Mouse (Mus musculus) hematopoietic stem cell, adult 5-6 weeks (primary cell): ENCODE results near the gene Zdhhc12. TPM values are rescaled to one million over a fixed set of nuclear protein-coding genes. Genes with fewer than 3 reads are reported as not detected.

ENCODE experiments used
- ATAC-seq, 2 experiments: fragments of 125-278 bp in 1 of 2; replicated peaks in 1 of 2; 2 replicates each; pipeline ENCODE4 v1.8.0; 2016 to 2017; ENCODE audit warnings: inconsistent platforms in 2 of 2, mild to moderate bottlenecking in 2 of 2, moderate number of reproducible peaks in 2 of 2, low read depth in 1 of 2, moderate TSS enrichment in 1 of 2; ENCODE audit not compliant: low FRiP score in 2 of 2, poor library complexity in 2 of 2, severe bottlenecking in 2 of 2, insufficient read depth in 1 of 2, low TSS enrichment in 1 of 2
- total RNA-seq: library from RNA; stranded (forward); fragments of 172-1452, 232-1000 nt; gene quantifications from 2 replicates; pipeline ENCODE4 v1.2.3, GENCODE M21; 2017

Gene Zdhhc12
- total RNA-seq, 1 experiment from 2014 or later = 6.5 TPM

DNA sequence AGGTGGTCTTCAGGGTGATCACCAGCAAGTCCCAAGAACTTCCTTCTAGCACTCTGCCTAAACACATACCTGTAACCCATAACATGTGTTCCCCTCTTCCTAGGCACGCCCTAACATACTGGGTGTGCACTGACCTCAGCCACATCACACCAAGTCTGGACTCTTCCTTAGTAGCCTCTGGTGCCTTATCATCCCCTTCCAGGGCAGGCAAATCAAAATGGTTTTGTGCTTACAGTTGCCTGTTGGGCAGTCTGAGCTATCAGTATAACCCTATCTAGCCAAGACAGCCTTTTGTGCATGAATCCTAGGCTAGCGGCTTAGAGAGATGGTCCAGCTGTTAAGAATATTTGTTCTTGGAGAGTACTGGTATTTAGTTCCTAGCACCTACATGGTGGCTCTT lies 18.1 kb upstream of the Zdhhc12 start:
- ATAC-seq = no peak

GRCm38 (mm10) chr2:30108260-30108659 lies 14.8 kb upstream of the Zdhhc12 start:
- ATAC-seq = no peak

- no peak for ATAC-seq
Measured at GRCm38 (mm10) chr2:30107646-30108045, 14.2 kb upstream of the Zdhhc12 start.

- ATAC-seq = peak; percentile 52 to 78; a peak in 2 of 4 replicates
Measured at GRCm38 (mm10) chr2:30106364-30106763, 12.9 kb upstream of the Zdhhc12 start.

DNA sequence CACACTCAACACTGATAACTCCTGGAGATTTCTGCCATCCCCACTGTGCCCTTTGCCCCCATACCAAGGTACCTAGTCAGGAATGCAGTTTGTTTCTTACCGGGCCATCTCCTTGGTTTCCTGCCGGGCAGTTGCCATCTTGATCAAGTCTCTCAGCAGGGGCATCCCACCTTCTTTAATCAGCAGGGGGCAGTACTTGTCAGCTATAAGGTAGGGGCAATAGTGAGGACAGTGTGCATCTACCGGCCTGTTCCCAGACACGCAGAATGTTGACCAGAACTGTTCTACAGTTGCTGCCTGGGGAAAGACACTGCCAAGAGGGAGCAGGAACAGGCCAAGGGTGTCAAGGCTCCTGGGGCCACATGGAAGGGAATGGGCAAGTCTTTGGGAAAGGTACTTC lies 6.8 kb upstream of the Zdhhc12 start:
- no peak for ATAC-seq

DNA sequence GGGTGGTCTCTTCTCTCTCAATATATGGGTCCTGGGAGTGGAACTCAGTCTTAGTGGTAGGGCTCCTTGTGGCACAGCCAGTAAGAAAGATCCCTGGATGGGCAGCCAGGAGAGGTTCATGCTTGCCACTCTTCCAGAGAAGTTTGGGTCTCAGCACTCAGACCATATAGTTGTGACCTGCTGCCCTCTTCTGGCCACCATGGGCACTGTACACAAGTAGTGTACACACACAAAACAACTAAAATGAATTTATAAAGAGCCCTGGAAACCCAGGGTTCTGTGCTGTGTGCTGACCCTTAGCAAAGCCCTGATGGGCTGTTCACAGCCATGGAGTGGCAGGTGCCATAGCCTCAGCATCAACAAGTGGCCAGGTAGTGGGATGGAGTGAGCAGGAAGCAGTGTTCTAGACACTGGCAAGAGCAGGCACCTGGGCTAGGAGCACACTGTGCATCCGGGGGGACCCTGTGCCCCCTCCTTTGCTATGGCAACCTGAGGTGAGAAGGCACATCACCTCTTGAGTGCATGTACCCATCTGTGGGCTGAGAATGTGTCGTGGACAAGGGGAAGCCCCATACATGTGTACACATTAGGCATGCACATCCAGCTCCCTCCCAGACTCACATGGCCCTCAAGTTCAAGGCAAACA lies 2.6 kb upstream of the Zdhhc12 start:
- ATAC-seq = peak in 1 of 2 experiments; percentile 28; a peak in 1 of 4 replicates

GRCm38 (mm10) chr2:30094208-30094588 lies 750 bp upstream of the Zdhhc12 start:
- ATAC-seq = no peak

GRCm38 (mm10) chr2:30092280-30092918 lies 1.0 kb downstream of the Zdhhc12 start:
- no peak for ATAC-seq

DNA sequence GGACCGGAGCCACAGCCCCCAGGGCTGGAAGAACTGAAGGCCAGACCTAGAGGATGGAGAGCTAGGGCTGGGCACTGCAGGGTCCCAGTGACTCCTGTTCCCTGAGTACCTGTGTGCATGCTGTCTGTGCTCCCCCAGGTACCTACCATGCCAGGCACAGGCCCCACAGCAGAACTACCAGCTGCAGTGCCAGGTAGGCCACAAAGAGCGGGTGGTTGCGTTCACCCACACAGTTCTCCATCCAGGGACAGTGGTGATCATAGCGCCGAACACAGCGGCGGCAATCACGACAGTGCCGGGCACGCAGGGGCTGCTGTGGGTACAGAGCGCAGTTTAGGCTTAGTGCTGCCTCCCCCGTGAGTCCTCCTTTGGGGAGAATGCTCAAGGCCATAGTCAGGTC lies 1.9 kb downstream of the Zdhhc12 start:
- no peak for ATAC-seq

DNA sequence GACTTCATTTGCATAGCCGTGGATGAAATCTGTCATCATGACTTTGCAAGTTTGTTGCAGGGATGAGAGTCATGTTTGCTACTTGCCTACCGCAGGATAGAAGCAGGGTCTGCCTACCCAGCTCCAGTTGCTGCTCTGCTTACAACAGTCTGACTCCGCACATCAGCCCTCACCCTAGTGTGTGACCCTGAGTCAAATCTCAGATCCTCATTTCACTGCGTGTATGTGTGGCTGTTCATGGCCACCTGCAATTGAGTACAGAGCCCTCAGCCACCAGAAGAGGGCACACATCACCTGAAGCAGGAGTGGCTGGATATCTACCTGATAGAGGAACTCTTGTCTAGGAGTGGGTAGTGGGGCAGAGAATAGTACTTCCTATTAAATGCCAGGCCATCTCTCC lies 6.1 kb downstream of the Zdhhc12 start:
- ATAC-seq = no peak

DNA sequence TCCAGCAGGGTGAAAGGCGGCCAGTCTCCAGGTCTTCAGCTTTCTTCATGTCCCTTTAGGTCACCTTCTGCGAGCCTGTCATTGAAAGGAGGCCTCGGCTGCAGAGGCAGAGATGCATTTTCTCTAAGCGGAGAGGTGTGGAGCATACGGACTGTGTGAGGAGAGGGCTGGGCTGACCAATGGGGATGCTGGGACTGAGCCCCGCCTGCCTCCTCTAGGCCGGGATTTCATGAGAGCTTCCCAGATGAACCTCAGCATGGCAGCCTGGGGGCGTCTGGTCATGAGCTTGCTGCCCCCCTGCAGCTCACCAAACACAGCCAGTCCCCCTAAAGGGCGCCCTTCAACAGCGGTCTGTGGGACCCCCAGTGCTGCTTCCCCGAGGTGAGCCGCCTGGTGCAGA lies 8.8 kb downstream of the Zdhhc12 start:
- no peak for ATAC-seq

- no peak for ATAC-seq
Measured at GRCm38 (mm10) chr2:30084113-30084512, 9.3 kb downstream of the Zdhhc12 start.

DNA sequence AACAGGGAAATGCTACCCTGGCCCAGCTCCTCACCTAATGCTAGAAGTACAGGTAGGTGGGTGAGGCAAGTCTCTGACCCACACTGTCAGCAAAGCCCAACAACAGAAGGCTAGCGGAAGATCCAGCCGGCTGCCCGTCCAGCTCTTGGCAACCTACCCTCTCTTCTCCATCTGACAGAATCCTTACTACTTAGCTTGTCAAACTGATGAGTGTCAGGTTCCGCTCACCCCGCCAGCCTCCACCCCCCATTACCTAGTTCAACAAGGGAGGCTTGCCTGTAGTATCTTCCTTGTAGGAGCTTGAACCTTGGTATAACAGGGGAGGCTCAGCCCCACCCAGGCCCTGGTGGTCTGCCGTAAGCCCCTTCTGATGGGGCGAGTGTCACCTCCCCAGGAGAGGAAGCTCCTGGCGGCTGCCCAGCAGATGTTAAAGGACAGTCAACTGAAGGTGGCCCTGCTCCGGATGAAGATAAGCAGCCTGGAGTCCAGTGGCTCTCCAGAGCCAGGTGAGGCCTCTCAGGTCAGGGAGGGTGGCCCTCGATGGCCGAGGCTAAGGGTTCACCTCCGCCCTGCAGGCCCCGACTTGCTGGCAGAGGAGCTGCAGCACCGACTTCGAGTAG lies 13.2 kb downstream of the Zdhhc12 start:
- ATAC-seq = no peak

DNA sequence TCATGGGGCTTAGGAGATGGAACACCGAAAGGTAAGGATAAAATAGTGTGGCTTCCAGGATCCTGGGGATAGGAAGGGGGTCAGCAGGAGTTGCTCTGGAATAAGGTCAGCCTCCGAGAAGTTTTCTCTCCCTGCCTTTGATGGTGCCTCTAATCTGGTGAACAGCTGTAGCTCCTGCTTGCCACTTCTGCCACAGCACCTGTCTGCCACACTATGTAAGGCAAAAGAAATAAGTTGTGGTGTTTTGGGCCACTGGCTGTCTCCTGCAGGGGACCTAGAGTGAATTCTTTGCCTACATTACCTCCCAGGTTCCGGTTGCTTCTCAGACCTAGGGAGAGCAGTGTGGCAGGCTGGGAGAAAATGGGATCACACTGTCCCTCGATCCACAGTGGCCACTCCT lies 14.7 kb downstream of the Zdhhc12 start:
- no peak for ATAC-seq

DNA sequence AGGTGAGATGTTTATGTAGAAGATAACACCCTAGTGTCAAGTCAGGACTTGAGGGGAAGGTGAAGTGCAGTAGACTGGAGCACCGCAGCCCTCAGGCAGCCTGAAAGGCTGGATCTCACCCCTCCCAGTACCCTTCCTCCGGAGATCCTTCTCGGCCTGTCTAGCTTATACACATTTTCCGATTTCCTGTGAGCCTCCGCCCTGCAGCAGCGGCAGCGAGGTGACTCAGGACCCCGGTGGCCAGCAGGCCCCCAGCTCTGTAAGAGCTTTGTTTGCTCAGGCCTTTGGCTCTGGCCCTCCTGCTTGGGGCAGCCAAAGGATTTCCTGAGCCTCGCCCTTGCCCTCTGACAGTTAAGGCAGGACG lies 15.1 kb downstream of the Zdhhc12 start:
- ATAC-seq = peak in 1 of 2 experiments; percentile 29; a peak in 2 of 4 replicates

- ATAC-seq = peak; percentile 77 to 85
Measured at GRCm38 (mm10) chr2:30077502-30078348, 15.7 kb downstream of the Zdhhc12 start, which contains the start of gene Pkn3. Gene Pkn3, plus strand, starts transcription at chr2:30077684.

DNA sequence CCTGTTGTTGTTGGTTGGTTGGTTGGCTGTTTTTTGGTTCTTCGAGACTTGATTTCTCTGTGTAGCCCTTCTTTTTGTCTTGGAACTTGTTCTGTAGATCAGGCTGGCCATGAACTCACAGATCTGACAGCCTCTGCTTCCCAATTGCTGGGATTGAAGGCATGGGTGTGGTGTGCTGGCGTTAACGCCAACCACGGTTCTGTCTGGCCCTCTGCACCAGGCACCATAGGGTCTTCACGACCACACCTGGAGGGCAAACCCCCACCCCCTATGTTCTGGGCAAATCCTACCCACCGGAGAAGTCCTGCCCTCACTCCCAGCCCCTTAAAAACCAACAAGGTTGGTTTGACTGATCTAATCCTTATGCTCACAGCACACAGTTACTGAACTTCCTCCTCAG lies 16.5 kb downstream of the Zdhhc12 start:
- peak; percentile 9 to 27; a peak in 2 of 4 replicates for ATAC-seq

GRCm38 (mm10) chr2:30076439-30076838 lies 17.0 kb downstream of the Zdhhc12 start:
- ATAC-seq = no peak
